Mouse (Mus musculus): ENCODE measurements at regions not wholly inside any gene's neighbourhood (a gene's known extent, or its start where the extent isn't known, plus 50 kb on each side); places are given as distances from the start of the nearest gene placed in this dataset.
"Not testable (repeated sequence)": the region's sequence is repeated elsewhere in the genome, so short reads cannot be mapped to it uniquely, and the experiment has no call there.

DNA sequence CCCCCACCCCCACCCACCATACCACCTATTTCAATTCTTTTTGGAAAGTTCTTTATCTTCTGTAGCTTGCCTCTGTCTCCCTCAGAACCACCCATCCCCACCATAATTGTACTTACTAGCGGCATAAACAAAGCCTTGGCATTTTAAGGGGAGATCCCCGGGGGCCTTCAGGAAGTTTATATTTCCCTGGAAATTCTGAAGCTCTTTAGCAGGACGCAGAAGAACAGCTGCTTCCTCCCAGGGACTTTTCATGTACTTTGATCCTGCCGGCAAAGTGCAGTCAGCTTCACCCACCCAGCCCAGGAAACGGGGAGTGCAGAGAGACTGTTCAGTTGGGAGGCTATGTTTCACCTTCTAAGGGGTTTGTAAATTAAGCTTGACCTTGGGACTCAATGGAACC is 545.6 kb upstream of the Tbl1xr1 start:
- no peak for DNase-seq

DNA sequence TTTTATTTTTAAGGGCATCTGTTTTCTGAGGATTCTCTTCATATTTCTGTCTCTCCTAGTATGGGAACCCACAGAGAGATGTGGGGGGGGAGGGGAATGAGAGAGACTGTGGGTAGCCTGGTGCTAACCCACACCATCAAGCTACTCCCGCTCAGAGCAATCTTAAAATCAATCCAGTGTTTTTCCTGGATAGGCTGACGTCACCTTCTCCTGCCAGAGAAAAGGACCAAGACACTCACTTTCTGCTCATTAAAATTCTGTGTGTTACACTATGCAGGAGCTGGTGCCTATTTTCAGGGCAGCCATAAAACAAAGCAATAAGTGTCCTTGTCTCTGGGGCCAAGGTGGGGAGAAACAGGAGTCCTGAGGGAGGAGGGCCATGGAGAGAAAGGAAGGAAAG is 537.3 kb upstream of the Tbl1xr1 start:
- DNase-seq: no peak

DNA sequence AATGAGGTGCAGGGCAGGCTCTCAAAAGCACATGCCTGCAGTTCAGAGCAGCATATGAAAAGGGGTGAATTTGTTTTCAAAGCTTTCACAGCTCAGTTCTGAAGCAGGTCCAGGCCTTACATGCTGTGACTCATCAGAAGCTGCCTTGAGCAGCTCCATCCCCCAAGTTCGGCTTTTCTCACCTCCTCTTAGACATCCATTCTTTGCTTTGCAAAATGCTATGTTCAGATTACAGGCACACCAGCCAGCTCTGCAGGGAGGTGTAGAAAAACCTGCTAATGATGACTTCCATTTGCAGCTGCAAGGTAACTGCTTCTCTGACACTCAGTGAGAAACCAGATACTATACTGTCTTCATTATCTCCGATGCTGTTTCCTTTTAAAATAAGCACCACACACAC is 532.0 kb upstream of the Tbl1xr1 start:
- no peak for DNase-seq

DNA sequence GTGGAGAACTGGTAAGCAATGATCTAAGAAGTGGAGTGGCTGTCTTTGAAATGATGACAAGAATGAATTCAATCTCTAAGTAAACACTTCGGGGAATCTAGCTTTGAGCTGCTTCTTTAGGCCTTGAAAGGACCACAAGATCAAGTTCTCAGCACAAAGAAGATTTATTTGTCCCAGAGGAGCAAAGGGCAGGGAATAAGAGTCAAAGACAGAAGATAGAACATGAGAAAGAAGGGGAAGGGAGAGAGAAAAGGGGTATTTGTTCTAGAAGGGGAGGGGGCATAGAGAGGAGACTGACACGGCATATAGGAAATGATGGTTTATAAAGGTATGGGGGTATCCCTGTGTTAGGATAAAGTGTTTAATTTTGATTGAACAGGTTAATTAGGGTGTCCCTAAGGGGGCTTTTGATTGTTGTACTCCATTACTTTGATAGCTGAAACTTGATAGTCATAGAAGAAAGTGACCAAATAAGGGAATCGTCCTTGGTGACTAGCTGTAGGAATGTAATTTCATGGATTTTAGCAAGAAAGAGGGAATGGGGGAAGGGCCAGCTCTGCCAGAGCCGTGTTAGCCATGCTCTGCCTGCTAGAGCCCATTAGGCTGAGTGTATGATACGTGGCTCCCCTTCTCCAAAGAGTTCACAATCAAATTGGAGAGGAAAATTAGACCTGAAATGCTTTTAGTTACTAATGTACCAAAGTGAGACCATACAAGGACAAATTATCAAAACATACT is 531.1 kb upstream of the Tbl1xr1 start:
- DNase-seq: no peak

DNA sequence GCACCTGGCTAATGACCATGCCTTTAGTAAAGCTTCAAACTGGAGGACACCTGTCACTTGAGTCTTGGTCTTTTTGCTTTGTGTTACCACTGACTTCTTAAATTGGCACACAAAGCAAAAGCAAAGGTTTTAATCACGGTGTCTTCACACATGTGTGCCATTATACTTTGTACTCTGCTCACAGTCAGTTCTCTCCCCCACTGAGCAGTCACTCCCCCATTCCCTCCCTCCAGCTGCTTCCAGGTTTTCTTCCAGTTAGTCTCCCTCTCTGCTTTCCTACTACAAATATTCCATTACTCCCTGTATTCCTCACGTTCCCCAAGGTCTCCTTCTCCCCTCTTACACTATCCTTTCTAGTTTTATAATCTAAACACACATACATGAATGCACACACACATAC is 530.0 kb upstream of the Tbl1xr1 start:
- DNase-seq: no peak

DNA sequence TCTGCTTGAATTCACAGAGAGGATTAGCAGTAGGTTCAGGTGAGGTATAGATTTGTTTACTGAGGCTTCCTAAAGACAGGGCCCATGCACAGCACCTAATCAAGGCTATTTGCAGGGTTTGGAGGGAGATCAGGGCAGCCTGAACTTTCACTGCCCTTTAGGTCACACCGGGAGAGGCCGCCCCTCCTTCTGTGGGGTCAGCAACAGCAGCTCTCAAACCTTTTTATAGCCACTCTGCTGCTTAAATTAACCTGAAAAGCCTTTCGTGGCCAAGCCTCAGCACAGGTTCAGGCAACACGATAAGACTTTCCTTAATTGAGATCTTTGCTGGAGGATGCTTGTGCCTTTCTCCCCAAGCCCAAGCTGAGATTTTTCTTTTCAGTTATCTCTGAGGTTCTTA is 526.8 kb upstream of the Tbl1xr1 start:
- DNase-seq: no peak

DNA sequence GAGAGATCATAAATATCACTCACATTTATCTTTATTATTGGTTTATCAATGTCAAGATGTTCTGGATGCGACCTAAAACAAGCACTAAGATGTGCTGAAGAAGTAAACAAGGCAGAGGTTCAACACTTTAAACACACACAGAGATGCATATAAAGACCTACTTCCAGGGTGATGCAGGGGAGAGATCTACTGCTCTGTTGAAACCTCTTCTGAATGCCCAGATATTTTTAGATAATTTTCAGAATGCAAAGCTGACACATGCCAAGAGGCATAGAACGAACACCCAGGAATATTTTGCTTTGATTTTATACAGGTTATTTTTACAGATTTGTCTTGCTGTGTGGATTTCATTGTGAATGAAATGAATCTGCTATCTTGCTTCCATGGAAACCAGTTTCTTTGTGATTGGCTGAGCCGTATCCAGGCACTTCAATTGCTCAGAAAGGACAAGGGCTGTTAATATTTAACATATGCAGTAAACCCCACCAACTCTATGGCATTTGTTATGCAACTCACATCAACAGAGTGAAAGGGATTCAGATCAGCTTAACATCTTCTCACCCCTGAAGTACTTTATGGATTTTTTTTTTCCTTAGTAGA is 523.2 kb upstream of the Tbl1xr1 start:
- DNase-seq: no peak

DNA sequence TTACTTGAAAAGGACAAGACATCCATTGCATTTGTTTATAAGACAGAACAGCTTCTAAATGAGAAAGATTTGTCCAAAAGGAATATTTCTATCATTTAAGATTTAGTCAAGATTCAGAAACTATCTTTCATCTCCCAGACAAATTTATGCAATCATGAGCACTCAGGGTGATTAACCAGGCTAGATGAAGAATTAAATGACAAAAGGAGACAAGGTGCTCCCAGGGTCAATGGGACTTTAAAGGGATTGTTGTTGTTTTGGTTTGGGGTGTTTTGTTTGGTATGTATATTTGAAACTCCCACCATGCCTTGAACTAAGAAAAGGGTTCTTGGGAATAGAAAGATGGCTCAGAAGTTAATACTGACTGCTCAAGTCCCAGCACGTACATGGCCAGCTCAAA is 522.6 kb upstream of the Tbl1xr1 start:
- no peak for DNase-seq

DNA sequence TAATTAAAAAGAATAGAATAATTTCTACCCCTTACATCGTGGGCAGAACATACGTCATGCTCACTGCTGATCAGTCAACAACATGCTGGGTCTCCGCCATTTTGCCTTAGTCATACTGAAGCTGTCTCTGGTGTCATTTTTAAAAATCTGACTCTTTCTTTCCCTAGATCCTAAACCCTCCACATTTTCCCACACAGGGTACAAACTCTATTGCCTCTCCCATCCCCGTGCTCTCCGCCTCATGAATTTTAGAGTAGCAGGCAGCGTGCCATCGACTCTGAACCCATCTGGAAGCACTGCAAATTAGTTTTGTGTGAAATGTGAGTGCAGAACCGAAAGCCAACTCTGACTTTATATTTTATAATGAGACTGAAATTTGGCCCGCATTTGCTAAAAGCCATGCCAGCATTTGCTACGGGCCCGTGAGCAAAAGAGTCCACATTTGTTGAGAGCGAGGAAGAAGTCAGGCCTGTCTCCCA is 518.5 kb upstream of the Tbl1xr1 start:
- no peak for DNase-seq

DNA sequence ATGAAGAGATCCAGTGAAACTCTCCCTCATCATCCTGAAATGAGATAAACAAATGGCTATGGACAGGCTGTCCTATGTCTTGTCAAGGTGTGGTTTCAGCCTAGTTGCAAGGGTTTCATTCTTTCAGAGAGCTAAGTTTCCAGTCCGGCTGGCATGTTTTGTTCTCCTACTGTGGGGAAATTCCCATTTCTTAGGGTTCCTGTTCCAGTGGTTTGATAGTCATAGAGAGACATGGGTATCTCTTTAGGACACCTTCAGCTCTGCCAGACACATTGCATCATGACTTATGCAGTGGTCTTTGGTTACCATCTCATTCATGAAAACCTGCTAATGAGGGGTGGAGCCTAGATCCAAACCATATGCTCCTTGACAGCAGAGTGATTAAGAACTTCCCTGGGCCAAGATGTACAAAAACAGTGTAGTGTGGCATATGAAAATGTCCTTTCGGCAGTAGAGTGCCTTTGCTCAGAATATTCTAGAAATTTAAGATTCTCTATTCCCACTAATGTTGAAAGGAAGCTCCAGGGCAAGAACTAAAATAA is 513.6 kb upstream of the Tbl1xr1 start:
- no peak for DNase-seq

DNA sequence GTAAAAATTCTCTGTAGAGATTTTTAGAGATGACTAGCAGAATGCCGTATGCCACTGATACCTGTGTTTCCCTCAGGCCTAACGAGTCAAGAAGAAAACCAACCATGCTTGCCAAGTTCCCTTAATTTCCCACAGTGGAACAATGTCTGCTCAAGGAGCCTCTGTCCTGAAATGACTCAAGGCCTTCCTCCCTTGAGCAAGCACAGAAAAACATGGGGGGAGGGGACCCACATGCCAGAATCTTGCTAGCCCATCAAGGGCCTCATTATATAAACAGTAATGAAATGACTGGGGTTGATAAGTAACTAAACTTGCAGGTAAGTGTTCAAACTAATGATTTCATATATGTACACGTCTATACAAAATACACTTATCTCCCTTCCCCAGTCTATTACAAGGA is 513.0 kb upstream of the Tbl1xr1 start:
- DNase-seq: no peak

DNA sequence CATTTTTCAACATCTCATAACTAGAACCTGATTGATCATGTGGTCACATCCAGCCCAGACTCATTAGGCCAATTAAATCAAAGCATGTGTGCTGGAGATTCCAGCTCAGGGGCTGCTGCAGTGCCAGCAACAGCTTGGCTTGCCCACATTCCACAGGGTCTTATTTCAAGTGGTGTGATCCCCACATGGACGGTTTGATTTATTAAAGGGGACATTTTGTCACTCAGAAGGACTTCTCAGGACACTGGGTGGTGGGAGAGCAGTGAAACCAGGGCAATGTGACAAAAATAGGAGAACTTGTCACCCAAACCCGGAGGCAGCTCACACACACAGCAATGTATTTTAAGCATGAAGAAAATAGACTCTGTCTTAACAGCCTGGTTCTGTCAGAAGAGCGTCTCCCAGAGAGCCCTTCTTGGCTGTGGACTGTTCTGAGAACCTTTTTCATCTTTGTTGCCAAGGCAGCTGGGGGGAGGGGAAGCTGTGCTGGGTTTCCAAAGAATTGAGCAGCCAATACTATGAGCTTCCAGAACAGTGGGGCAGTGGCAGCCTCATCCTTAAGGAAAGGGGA is 512.2 kb upstream of the Tbl1xr1 start:
- DNase-seq: no peak

DNA sequence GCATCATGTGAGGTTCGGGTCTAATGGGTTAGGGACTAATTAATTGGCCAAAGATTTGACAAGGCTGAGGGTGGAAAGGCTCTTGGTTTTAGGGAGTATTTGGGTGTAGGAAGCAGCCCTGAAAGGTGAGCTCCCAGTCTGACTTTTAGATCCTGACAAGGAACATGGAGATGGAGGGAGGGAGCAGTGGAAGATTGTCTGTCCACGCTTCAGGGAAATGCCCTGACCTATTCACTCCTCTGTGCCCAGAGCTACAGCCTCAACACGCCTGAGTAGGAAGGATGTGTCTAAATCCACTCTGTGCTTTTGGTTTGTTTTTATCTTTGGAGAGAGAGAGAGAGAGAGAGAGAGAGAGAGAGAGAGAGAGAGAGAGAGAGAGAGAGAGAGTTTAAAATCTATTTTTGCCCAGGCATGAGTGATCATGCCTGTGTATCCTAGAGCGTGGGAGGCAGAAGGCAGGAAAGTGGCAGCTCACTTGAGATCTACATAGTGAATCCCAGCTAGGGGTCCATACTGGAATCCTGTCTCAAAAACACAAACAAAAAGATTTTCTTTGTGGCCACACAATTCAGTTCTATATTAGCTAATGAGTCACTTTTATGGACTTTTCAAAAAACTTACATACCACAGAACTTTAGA is 511.5 kb upstream of the Tbl1xr1 start:
- DNase-seq: no peak

DNA sequence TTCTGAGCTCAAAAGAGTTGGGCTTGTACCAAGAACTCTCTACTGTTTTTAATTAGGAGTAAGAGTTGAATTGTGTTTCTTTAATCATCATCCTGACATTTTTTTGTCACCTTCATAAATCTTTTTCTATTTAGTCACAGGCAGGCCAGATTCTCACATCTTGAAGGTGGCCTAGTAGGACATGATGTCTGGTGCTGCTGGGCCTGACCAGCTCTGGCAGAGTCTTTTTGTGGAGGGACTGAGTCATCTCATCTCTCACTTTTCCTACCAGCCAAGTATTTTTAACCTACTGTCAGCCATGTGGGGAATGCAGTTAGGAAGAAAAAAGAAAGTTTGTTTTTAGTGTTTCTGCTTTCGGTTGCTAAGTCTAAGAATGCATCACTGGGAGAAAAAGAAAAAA is 506.7 kb upstream of the Tbl1xr1 start:
- no peak for DNase-seq

DNA sequence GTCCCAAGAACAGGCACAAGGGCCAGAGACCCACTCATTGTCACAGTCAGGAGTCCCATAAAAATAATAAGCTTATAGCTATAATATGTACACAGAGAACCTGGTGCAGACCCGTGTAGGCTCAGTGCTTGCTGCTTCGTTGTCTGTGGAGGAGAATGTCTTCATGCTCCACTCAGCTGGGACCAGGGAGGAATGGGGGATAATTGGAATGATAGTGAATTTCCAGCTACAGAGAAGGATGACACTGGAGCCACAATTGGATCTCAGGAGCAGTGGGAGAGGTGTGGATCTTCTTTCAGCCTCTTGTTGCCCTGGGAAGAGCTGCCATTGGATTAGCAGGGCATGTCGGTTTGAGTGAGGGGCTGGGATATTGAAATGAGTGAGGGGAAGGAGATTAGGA is 497.8 kb upstream of the Tbl1xr1 start:
- no peak for DNase-seq

DNA sequence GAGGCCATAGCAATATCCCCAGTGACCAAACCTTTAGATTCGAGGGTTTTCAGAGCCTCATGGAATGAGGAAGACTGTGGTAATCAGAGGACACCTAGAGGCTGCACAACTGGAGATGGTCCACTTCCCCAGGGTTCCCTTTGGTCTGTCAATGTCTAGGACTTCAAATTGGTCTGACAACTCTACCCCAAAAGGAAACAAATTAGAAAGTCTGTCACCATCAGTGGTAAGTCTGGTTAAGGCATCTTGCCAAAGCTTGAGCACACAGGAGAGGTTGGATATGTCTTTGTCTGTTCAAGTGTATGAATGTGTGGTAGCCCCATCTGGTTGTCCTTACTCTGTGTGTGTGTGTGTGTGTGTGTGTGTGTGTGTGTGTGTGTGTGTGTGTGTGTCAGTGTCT is 494.3 kb upstream of the Tbl1xr1 start:
- DNase-seq: no peak

DNA sequence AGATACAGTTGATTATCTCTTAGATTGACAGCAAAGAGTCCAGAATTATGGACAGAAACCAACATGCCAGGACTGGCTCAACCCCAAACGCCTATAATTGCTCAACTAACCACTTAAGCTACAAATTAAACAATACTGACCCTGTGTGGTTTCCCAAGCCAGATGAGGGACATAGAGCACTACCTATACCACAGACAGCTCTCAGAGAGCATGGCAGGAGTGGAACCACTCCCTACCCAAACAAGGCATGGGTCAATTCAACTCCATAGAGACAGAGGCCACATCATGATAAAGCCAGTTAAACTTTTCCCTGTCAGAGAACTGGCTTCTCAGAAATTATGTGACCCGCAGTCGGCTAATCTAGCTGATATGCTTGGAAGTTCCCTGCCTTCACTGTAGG is 490.7 kb upstream of the Tbl1xr1 start:
- no peak for DNase-seq

DNA sequence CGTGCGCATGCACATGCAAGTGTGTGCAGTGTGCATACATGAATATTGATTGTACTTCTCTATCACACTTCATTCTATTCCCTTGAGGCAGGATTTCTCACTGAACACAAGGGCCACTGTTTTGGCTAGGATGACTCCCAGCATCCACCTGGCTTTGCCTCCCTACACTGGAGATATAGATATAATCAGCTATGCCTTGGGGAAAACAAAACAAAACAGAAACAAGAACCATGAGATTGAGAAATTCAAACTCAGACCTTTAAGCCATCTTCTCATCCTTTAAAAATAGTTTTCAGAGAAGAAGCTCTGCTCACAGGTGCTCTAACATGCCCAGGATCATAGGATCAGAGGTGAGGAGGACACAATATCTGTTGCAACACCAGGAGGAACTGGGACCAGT is 469.6 kb upstream of the Tbl1xr1 start:
- no peak for DNase-seq

DNA sequence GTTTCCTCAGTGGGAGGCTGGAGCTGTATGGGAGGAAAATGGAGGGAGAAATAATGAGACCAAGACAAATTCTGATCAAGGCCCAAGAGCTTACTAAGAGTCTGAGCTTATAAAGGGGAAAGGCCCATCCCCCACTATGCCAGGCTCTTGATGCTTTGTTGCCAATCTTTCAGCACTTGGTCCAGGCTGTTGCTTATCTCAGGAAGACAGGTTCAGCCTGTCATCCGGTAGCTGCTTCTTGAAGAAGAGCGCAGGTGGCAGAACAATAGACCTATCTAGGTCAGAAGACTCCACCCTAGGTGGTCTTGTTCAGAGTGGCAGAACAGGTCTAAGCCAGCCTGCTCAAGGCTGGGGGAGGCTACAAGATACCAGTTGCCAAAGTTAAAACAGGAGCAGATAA is 466.2 kb upstream of the Tbl1xr1 start:
- no peak for DNase-seq

DNA sequence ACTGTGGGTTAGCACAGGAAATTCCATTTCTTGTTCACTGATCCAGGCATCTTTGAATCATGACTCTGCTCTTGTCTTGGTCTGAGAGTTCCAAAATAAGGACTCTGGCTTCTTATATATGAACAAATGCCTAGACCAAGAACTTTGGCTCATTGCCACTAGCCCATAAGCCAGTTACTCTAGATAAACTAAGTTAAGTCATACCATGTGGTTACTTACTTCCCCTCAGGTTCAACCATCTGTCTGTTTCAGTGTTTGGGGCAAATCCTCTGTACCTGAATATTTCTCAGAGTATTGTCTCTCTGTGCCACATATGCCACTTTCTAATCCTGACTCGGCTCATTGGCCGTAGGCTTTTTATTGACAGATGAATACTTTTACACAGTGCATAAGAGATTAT is 454.7 kb upstream of the Tbl1xr1 start:
- no peak for DNase-seq

DNA sequence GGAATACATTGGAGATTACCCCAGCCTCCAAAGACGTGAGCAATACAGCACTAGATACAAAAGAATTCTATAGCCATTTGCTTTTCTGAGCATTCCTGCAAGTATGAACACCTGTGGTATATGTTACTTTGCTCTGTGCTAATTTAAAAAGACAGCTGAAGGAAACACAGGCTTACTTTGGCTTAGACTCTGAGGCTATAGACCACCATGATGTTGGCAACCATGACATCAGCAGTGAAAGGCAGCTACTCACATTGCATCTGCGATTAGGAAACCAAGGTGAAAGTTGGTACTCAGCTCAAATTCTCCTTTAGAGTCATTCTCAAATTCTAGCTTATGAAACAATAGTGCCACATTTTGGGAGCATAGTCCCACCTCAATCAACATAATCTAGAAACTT is 451.4 kb upstream of the Tbl1xr1 start:
- no peak for DNase-seq

DNA sequence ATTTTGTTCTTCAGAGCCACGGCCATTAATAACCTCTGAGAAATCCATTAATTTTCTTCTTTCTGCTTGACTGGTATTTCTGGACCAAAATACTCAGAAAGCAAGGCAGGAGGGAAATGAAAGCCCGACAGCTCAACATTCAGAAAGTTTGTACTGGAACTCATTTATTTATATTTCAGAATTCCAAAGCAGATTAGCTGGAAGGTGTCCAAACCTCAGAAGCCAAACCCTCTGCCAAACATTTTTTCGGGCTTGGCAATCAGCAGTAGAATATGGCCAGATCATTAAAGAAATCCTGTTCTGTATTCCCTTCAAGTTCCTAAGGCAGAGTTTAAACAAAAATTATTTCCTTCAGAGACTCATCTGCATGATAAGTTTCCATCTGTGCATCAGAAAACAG is 450.4 kb upstream of the Tbl1xr1 start:
- no peak for DNase-seq

DNA sequence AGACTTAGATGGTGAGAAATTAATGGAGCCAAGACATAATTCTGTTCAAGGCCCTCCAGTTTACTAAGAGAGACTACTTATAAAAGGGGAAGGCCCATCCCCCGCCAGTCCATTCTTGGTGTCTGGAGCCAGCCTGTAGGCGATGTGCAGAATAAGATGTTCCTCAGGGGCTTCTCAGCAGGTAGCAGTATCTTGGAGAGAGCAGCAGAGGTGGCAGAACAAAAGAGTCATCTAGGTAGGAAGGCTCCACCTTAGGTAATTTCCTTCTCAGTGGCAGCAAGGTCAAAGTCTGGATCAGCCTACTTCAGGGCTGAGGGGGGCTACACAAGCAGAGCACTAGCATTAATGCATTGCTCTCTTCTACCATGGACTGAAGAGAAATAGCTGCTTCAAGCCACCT is 449.4 kb upstream of the Tbl1xr1 start:
- not testable (repeated sequence) for DNase-seq

Measured in B cell, adult 2 months (primary cell).